Mouse (Mus musculus) intestine, embryonic 14.5 days (tissue): ENCODE measurements around the gene Gm11564. TPM values are rescaled to one million over a fixed set of nuclear protein-coding genes. Genes with fewer than 3 reads are reported as not detected.
"Not testable (repeated sequence)": the region's sequence is repeated elsewhere in the genome, so short reads cannot be mapped to it uniquely, and the experiment has no call there.

Experiments
- ATAC-seq: fragments of 200-750 bp; cut with Nextera tagmentation; replicated peaks from 2 replicates; pipeline ENCODE4 v1.8.0; 2017; ENCODE audit warnings: low read depth, moderate number of reproducible peaks, moderate TSS enrichment, moderate library complexity; ENCODE audit not compliant: low FRiP score, low TSS enrichment
- DNase-seq: peaks from one replicate; pipeline ENCODE4 v3.0.0-alpha.2; 2018; ENCODE audit warnings: low spot score
- H3K27ac ChIP-seq: fragments of 300-500 bp; sonication (generic); 2 replicates; pipeline ENCODE4 v1.5.1; 2014; ENCODE audit warnings: low read depth, mild to moderate bottlenecking, control low read depth
- H3K27me3 ChIP-seq: fragments of 300-500 bp; sonication (generic); replicated peaks from 2 replicates; pipeline ENCODE4 v1.6.1; 2014; ENCODE audit warnings: low read length, control low read depth; ENCODE audit not compliant: control insufficient read depth, insufficient read depth
- H3K36me3 ChIP-seq: fragments of 300-500 bp; sonication (generic); 2 replicates; pipeline ENCODE4 v1.6.1; 2014; ENCODE audit warnings: low read length, control low read depth; ENCODE audit not compliant: control insufficient read depth, insufficient read depth
- H3K4me1 ChIP-seq: fragments of 300-500 bp; sonication (generic); replicated peaks from 2 replicates; pipeline ENCODE4 v1.6.1; 2014; ENCODE audit warnings: low read length, control low read depth, mixed read lengths; ENCODE audit not compliant: control insufficient read depth, insufficient read depth
- H3K4me2 ChIP-seq: fragments of 300-500 bp; sonication (generic); 2 replicates; pipeline ENCODE4 v1.6.1; 2014; ENCODE audit warnings: low read length
- H3K4me3 ChIP-seq: fragments of 300-500 bp; sonication (generic); 2 replicates; pipeline ENCODE4 v1.5.1; 2014; ENCODE audit warnings: low read depth, low read length, control low read depth, mixed read lengths
- H3K9ac ChIP-seq: fragments of 300-500 bp; sonication (generic); 2 replicates; pipeline ENCODE4 v1.6.1; 2014; ENCODE audit warnings: mild to moderate bottlenecking, low read length
- H3K9me3 ChIP-seq: fragments of 300-500 bp; sonication (generic); 2 replicates; pipeline ENCODE4 v1.6.1; 2016; ENCODE audit warnings: low read length, control low read depth; ENCODE audit not compliant: control insufficient read depth
- WGBS: fragments of 180-500 bp; shearing (Covaris S2); extraction: QIAGEN DNeasy Blood & Tissue Kit; methylation state at CpG from one replicate; pipeline ENCODE4 v1.1.7; 2014; 5-methylcytosine and 5-hydroxymethylcytosine counted together
- polyA plus RNA-seq: library from polyadenylated mRNA; unstranded; fragments of >200 nt; fragmentation: Nextera tagmentation; extraction: Ambion mirVana; gene quantifications from 2 replicates; pipeline ENCODE4 v1.2.1, GENCODE M21; 2014

Gm11564 gene
- polyA plus RNA-seq: not detected in 2 replicates

- H3K4me2 ChIP-seq, H3K9ac ChIP-seq, H3K27ac ChIP-seq, H3K4me1 ChIP-seq, H3K27me3 ChIP-seq, ATAC-seq, H3K4me3 ChIP-seq, H3K9me3 ChIP-seq, H3K36me3 ChIP-seq, DNase-seq: not testable (repeated sequence)
- 95% methylated on average over 2 of the region's 2 CpGs for WGBS
Observed at GRCm38 (mm10) chr11:99815566-99815965, at the start of gene Gm11564. Gene Gm11564, minus strand, starts transcription at chr11:99815666.

GRCm38 (mm10) chr11:99864176-99864575 lies 48.7 kb upstream of the Gm11564 start, which contains the start of gene Gm11559:
Gene Gm11559, plus strand, starts transcription at chr11:99864476.
- H3K4me1 ChIP-seq, H3K27ac ChIP-seq, H3K4me2 ChIP-seq, ATAC-seq, H3K9me3 ChIP-seq, H3K4me3 ChIP-seq, DNase-seq, H3K9ac ChIP-seq, H3K27me3 ChIP-seq, H3K36me3 ChIP-seq: not testable (repeated sequence)
- 63% methylated on average over 1 of the region's 1 CpGs for WGBS

GRCm38 (mm10) chr11:99858761-99859160 lies 43.3 kb upstream of the Gm11564 start:
- ATAC-seq (no peak), DNase-seq (no peak)
- H3K9me3 ChIP-seq: no peaks in the 10 kb centered on the region
- H3K27me3 ChIP-seq: no peaks in the 10 kb centered on the region
- H3K4me3 ChIP-seq: no peak overlapping the region
- 76% methylated on average over 2 of the region's 2 CpGs for WGBS
- H3K27ac ChIP-seq: no peak overlapping the region
- H3K4me2 ChIP-seq: no peak overlapping the region
- no peak overlapping the region for H3K9ac ChIP-seq
- H3K4me1 ChIP-seq: no peaks in the 10 kb centered on the region
- no peaks in the 10 kb centered on the region for H3K36me3 ChIP-seq

- DNase-seq (no peak), ATAC-seq (no peak)
- no peak within 1 kb of the TSS for H3K4me2 ChIP-seq
- WGBS: 81% methylated on average over 2 of the region's 2 CpGs
- H3K36me3 ChIP-seq: no peaks in the 10 kb centered on the region
- H3K4me1 ChIP-seq: no peaks in the 10 kb centered on the region
- no peaks in the 10 kb centered on the region for H3K9me3 ChIP-seq
- H3K9ac ChIP-seq: no peak within 1 kb of the TSS
- no peak within 1 kb of the TSS for H3K4me3 ChIP-seq
- no peaks in the 10 kb centered on the region for H3K27me3 ChIP-seq
- no peak within 1 kb of the TSS for H3K27ac ChIP-seq
Observed at GRCm38 (mm10) chr11:99857617-99858016, 42.2 kb upstream of the Gm11564 start, which contains the start of gene Gm11568. Gene Gm11568, plus strand, starts transcription at chr11:99857917.

GRCm38 (mm10) chr11:99854121-99854520 lies 38.7 kb upstream of the Gm11564 start:
- DNase-seq (no peak), ATAC-seq (no peak)
- Histone ChIP-seq H3K27me3 (no peaks in the 10 kb centered on the region), H3K4me1 (no peaks in the 10 kb centered on the region), H3K36me3 (no peaks in the 10 kb centered on the region), H3K27ac (no peak overlapping the region), H3K4me2 (no peak overlapping the region), H3K9me3 (no peaks in the 10 kb centered on the region), H3K4me3 (no peak overlapping the region), H3K9ac (no peak overlapping the region)
- WGBS: 59% methylated on average over 3 of the region's 3 CpGs

- ATAC-seq (no peak), DNase-seq (no peak)
- Histone ChIP-seq H3K36me3 (no peaks in the 10 kb centered on the region), H3K4me3 (no peak within 1 kb of the TSS), H3K4me1 (no peaks in the 10 kb centered on the region), H3K27ac (no peak within 1 kb of the TSS), H3K9ac (no peak within 1 kb of the TSS), H3K4me2 (no peak within 1 kb of the TSS), H3K27me3 (no peaks in the 10 kb centered on the region), H3K9me3 (no peaks in the 10 kb centered on the region)
Observed at GRCm38 (mm10) chr11:99851508-99851907, 36.0 kb upstream of the Gm11564 start, which contains the start of gene Krtap4-16. Gene Krtap4-16, minus strand, starts transcription at chr11:99851608.

- Histone ChIP-seq H3K27ac (no peak overlapping the region), H3K4me1 (no peaks in the 10 kb centered on the region), H3K4me2 (no peak overlapping the region), H3K9me3 (no peaks in the 10 kb centered on the region), H3K4me3 (no peak overlapping the region), H3K27me3 (no peaks in the 10 kb centered on the region), H3K36me3 (no peaks in the 10 kb centered on the region), H3K9ac (no peak overlapping the region)
- 81% methylated on average over 2 of the region's 2 CpGs for WGBS
- ATAC-seq (no peak), DNase-seq (no peak)
Observed at GRCm38 (mm10) chr11:99846746-99847145, 31.3 kb upstream of the Gm11564 start.

- ATAC-seq (no peak), DNase-seq (no peak)
- WGBS: 77% methylated on average over 1 of the region's 1 CpGs
- Histone ChIP-seq H3K4me3 (no peak overlapping the region), H3K4me1 (no peaks in the 10 kb centered on the region), H3K9ac (no peak overlapping the region), H3K27ac (no peak overlapping the region), H3K9me3 (no peaks in the 10 kb centered on the region), H3K27me3 (no peaks in the 10 kb centered on the region), H3K36me3 (no peaks in the 10 kb centered on the region), H3K4me2 (no peak overlapping the region)
Observed at GRCm38 (mm10) chr11:99842185-99842584, 26.7 kb upstream of the Gm11564 start.

- Histone ChIP-seq H3K36me3 (no peaks in the 10 kb centered on the region), H3K4me3 (no peak within 1 kb of the TSS), H3K9me3 (no peaks in the 10 kb centered on the region), H3K9ac (no peak within 1 kb of the TSS), H3K27me3 (no peaks in the 10 kb centered on the region), H3K27ac (no peak within 1 kb of the TSS), H3K4me1 (no peaks in the 10 kb centered on the region), H3K4me2 (no peak within 1 kb of the TSS)
- ATAC-seq (no peak), DNase-seq (no peak)
- 68% methylated on average over 1 of the region's 1 CpGs for WGBS
Observed at GRCm38 (mm10) chr11:99837966-99838365, 22.5 kb upstream of the Gm11564 start, which contains the start of gene 2300003K06Rik. Gene 2300003K06Rik, minus strand, starts transcription at chr11:99838066.
